Mouse (Mus musculus) hematopoietic stem cell, adult 5-6 weeks (primary cell): ENCODE data around the gene Dcdc2b. TPM values are rescaled to one million over a fixed set of nuclear protein-coding genes. Genes with fewer than 3 reads are reported as not detected.

ENCODE experiments used
- ATAC-seq, 2 experiments: fragments of 125-278 bp in 1 of 2; replicated peaks in 1 of 2; 2 replicates each; pipeline ENCODE4 v1.8.0; 2016 to 2017; ENCODE audit warnings: inconsistent platforms in 2 of 2, mild to moderate bottlenecking in 2 of 2, moderate number of reproducible peaks in 2 of 2, low read depth in 1 of 2, moderate TSS enrichment in 1 of 2; ENCODE audit not compliant: low FRiP score in 2 of 2, poor library complexity in 2 of 2, severe bottlenecking in 2 of 2, insufficient read depth in 1 of 2, low TSS enrichment in 1 of 2
- total RNA-seq: library from RNA; stranded (forward); fragments of 172-1452, 232-1000 nt; gene quantifications from 2 replicates; pipeline ENCODE4 v1.2.3, GENCODE M21; 2017

Gene Dcdc2b
- total RNA-seq, 1 experiment from 2014 or later: not detected

- ATAC-seq: no peak
Observed at GRCm38 (mm10) chr4:129588865-129589264, 25.2 kb downstream of the Dcdc2b start.

GRCm38 (mm10) chr4:129586943-129587342 is 27.1 kb downstream of the Dcdc2b start:
- ATAC-seq: no peak

- ATAC-seq: no peak
Observed at GRCm38 (mm10) chr4:129585773-129586172, 28.3 kb downstream of the Dcdc2b start.

- peak; percentile 88 to 89 for ATAC-seq
Observed at GRCm38 (mm10) chr4:129584884-129585608, 29.0 kb downstream of the Dcdc2b start.

GRCm38 (mm10) chr4:129584370-129584769 is 29.7 kb downstream of the Dcdc2b start:
- ATAC-seq: no peak

- no peak for ATAC-seq
Observed at GRCm38 (mm10) chr4:129582251-129582650, 31.8 kb downstream of the Dcdc2b start.

GRCm38 (mm10) chr4:129580347-129580746 is 33.7 kb downstream of the Dcdc2b start:
- ATAC-seq: no peak

GRCm38 (mm10) chr4:129578466-129578865 is 35.6 kb downstream of the Dcdc2b start, which contains the start of gene Fam167b:
Fam167b (minus strand) TSS chr4:129578549.
- no peak for ATAC-seq

GRCm38 (mm10) chr4:129577688-129578087 is 36.4 kb downstream of the Dcdc2b start:
- ATAC-seq: no peak

- ATAC-seq: peak in 1 of 2 experiments; percentile 59; a peak in 3 of 4 replicates
Observed at GRCm38 (mm10) chr4:129576863-129577491, 37.1 kb downstream of the Dcdc2b start.

GRCm38 (mm10) chr4:129575171-129575844 is 38.7 kb downstream of the Dcdc2b start:
- peak; percentile 87 to 88 for ATAC-seq

- ATAC-seq: peak; percentile 24 to 36; a peak in 2 of 4 replicates
Observed at GRCm38 (mm10) chr4:129573430-129573829, 40.6 kb downstream of the Dcdc2b start, which contains the start of gene Lck. Lck (minus strand) TSS chr4:129573641.

GRCm38 (mm10) chr4:129573093-129573370 is 41.0 kb downstream of the Dcdc2b start:
- ATAC-seq: no peak

- no peak for ATAC-seq
Observed at GRCm38 (mm10) chr4:129572236-129573092, 41.6 kb downstream of the Dcdc2b start.

- no peak for ATAC-seq
Observed at GRCm38 (mm10) chr4:129571551-129572084, 42.4 kb downstream of the Dcdc2b start.

GRCm38 (mm10) chr4:129570028-129570427 is 44.0 kb downstream of the Dcdc2b start:
- ATAC-seq: no peak

GRCm38 (mm10) chr4:129568366-129568765 is 45.7 kb downstream of the Dcdc2b start:
- ATAC-seq: no peak
